Mouse (Mus musculus) embryonic fibroblast, embryonic 13.5 days (primary cell): ENCODE measurements around the gene Elmo1.

ENCODE experiments used
- CTCF ChIP-seq: IDR thresholded peaks from 2 replicates; pipeline ENCODE4 v1.5.1; 2011; ENCODE audit warnings: mild to moderate bottlenecking, control low read depth, low read length, moderate library complexity, borderline replicate concordance; ENCODE audit not compliant: insufficient read depth
- POLR2A ChIP-seq: IDR thresholded peaks from 2 replicates; pipeline ENCODE4 v1.6.1; 2011; ENCODE audit warnings: low read depth, mild to moderate bottlenecking, control low read depth, low read length, moderate library complexity

DNA sequence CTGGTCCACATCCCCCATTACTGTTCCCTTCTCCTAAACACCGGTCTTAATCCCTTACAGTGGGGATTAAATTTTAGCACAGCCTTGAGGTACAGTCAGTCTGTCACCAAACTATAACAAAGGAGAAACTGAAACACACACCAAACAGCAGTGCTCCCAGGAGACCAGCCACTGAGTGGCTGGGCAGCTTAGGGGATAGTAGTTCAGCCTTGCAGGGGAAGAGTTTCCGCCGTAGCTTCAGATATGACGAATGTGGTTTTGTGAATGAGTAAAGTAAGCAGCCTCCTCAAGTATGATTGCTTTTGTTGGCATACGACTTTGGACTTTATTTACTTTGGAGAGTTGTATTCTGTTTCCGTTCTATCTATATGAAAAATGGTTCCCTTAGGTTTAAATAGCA, 281.1 kb downstream of the Elmo1 start:
- TF ChIP-seq POLR2A (no peak), CTCF (no peak)
